Mouse (Mus musculus) kidney, adult 18-20 months (tissue): Measurements from ENCODE around the gene Ddo.

Source experiments
- DNase-seq: peaks from one replicate; pipeline ENCODE4 v3.0.0; 2021

Ddo gene

DNA sequence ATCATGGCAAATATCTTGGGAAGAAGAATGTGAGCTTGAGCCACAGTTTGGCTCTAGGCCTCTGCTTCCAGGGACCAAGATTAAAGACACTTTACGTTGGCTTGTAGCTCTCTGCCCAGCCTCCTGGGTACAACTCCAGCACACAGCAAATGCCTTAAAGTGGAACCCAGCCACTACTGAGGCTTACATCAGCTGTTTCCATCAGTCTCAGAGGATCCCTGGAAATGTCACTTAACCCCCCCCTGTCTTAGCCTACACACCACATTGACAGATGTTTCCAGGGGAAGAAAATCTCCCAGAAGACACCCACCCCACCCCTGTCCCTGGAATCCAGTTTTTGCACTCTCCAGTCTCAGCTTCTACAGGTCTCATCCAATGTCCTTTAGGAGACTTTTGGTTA lies 37.1 kb downstream of the Ddo start:
- no peak for DNase-seq

DNA sequence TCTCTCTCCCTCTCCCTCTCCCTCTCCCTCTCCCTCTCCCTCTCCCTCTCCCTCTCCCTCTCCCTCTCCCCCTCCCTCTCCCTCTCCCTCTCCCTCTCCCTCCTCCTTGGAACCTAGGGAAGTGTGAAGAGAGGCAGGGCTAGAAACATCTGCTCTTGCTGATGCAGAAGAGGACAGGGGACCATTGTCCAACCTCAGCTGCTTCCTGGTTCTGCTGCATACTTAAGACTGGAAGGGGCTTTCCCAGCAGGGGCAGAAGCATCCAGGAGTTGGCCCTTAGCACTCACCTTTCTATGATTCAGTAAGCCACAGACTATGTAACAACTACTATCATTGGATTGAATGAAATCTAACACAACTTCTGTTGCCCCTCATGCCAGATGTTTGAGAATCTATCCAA lies 38.8 kb downstream of the Ddo start:
- DNase-seq, result no peak

DNA sequence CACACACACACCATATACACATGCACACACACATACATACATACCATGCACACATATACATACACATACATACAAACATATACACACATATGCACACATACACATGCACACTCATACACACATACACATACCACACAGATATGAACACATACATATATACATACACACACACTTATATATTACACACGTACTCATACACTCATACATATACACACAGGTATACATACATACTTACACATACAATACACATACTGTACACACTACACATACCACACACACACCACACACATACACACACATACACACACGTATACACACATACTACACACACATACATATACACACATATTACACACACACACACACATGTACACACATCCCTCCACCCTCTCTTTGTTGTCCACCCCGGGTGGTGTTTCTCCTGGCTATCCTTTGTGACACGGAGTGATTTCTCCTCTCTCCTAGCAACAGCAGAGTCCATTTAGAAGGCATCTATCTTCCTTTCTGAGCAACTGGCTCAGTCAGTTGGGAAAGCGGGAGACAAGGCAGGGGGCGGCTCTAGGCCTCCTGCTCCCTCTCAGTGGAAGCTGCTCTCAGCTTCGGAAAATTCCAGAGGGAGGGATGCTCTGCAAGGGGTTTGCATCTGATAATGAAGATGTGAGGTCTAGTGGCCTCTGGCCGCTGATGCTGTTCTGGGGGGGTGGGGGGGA lies 42.9 kb downstream of the Ddo start:
- DNase-seq, result no peak

DNA sequence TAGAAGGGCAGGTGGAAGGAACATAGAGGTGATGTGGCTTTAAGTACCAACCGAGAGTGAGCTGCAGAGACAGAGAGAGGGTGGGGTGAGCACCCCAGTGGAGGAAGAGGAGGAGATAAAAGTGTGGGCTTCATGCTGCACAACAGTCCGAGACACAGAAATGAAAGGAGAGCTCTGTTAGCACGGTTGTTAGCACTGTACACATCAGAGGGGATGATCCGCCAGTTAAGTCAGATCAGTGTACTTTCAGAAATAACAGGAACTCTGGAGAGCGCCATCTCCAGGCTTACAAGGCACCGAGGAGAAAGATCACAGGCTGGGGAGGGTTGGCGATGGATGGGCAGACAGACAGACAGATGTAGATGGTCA lies 43.5 kb downstream of the Ddo start:
- no peak for DNase-seq

DNA sequence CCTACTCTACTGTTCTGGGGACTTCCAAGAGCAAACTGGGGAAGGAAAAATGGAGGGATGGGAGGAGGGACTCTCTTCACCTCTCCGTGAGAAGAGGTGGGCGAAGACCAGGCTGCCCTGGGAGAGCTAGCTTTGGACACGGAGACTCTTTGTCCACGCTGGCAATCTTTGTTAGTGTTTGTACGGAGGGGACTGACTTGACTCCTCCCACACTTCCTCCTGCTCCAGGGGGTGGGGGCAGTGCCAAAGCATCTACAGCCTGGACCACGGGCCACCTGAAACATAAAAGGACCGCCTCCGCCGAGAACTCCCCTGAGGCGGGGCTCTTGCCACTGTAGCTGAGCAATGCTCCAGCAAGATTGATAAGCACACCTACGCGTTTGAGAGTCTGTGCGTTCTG lies 44.3 kb downstream of the Ddo start:
- DNase-seq, result no peak

DNA sequence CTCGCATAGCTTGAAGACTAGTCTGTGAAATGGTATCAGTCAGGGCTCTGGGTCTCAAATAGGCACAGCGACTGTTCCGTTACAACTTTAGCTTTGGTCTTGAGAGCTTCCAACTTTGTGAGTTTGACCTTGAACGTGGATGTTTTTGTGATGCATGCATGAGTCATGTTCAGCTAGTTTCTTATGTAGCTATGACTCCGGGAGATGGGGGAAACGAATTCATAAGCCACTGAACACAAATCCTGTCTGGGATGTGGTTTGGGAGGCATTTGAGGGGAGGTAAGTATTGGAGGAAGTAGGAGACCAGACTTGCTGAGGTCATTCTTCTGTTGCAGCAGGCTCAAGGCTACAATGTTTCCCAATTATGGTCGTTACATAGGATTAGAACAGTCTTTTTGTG lies 46.1 kb downstream of the Ddo start:
- no peak for DNase-seq

DNA sequence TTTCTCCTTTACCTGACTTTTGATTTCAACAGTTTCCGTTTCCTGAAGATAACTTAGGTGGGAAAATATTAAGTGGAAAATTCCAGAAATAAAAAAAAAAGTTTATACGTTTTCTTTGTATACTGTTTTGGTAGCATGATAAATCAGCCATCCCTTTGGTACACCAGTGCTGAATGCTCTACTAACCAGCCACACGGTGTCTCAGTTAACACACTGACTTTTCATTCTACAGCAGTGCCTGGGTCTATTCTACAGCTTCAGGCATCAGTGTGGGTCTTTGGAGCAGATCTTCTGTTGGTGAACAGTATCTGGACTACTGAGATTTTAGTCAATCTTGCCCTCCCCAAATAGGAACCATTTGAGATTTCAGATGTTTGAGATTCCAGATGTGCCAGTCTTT lies 48.7 kb downstream of the Ddo start:
- no peak for DNase-seq

DNA sequence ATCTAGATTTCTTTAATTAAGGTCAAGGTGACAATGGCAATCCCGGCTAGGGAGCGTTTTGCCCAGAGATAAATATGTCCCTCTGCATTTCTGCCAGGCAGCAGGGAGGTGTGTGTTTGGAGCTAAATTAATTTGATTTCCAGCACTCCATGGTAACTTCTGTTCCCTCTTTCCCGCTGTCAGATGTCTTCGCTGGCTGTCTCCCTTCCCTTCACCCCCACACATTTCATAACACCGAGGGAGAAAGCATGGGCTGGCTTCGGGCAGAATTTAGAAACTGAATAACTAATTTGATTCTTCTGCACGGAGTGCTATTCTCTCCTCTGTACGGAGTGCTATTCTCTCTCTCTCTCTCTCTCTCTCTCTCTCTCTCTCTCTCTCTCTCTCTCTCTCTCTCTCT lies 52.7 kb downstream of the Ddo start:
- DNase-seq, result no peak

DNA sequence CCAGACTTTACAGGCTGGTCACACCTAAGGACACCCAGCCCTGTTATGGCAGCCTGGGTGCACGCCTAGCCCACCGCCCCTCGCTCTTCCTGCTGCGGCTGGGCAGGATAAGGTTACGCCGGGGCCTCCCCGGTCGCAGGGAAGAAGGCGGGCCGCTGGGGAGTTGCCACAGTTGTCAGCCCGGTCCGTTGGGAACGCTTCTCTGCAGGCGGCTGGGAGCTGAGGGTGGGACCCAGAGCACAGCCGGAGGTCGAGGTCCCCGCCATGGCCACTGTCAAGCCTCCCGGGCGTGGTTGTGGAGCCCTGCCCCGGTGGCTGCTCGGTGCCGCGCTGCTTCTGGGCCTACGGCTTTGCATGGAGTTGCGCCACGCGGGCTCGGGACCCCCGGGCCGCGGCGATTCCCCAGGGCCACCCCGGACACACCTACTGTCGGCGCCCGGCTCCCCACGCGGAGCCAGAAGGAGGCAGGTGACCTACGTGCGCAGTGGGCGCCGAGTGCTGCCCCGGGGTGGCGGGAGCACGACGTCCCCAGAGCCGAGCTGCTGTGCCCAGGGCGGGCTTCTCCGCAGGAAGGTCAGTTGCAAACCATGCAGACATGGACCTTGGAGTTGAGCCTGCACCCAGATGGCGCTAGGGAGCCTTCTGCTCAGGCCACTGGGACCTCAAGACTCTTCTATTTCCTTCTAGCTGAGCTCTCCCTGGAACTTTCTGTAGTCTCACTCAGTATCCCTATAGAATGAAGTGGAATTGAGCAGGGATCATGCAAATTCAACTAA lies 53.5 kb downstream of the Ddo start, which contains the start of gene Mettl24:
TSS of gene Mettl24 (plus strand) at position 191 of the 776 bp plus-strand sequence.
- peak; percentile 86 for DNase-seq

DNA sequence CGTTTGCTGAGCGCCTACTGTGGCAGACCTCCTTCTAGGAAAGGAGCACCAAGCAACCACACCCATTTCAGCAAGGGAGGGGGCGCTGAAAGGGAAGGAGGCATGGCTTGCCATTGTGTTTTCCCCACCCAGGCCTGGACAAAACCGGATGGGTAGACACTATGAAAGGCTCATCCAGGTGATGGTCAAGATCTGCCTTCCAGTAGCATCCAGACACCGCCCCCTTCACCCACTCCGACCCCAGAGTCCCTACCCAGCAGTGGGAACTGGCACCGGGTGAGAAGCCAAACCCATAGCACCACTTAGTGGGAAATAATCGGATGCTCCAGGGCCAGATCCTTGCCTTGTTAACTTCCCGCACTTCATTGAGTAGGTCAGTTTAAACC lies 54.0 kb downstream of the Ddo start:
- no peak for DNase-seq

DNA sequence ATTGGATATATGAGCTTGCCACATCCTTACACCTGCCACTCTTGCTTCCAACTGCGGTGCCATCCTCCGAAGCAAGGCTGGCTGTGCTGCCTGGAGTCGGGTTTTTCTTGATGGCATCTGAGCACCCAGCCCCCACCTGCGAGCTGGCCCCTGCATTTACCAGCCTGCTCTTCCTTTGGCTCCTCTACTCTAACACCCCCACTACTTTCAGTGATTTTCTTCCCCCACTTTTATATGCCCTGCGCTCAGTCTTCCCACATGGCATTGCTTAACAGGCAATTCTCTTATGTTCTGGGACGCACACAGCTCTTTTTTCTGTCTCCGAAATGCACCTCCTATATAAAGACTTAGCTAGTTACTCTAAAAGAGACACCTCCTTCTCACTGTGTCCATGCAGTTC lies 54.5 kb downstream of the Ddo start:
- no peak for DNase-seq

DNA sequence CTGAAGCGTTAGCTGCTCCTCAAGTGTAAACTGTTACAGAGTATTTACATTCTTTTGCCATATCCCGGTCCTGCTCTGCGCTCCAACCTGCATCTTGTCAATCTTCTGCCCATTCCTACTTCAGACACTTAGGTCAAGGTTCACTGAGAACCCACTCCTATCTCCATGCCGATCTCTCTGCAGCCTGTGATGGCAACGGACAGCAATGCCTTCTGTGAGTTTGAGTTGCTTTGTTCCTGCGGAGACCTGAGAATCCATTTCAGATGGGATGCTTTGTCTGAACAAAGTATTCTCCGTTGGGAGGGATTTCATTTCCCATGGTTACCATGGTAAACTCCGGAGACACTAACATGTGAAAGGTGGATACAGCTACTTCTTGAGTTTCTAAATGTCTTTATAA lies 55.8 kb downstream of the Ddo start:
- DNase-seq, result no peak

DNA sequence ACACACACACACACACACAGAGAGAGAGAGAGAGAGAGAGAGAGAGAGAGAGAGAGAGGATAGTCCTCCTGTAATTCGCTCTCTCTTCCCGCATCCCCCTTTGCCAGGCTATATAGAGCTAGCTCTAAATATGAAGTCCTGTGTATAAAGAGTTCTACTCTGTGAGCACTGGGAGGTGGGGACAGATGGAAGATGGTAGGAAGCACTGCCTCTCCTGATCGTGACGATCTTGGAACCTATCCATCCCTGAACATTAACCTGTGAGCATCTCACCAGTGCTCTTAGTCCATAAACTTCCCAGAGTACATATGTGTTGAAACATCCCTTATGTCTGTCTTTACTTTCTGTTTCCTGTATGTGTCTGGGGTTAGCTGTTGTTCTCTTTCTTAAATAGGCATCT lies 57.2 kb downstream of the Ddo start:
- DNase-seq, result no peak

DNA sequence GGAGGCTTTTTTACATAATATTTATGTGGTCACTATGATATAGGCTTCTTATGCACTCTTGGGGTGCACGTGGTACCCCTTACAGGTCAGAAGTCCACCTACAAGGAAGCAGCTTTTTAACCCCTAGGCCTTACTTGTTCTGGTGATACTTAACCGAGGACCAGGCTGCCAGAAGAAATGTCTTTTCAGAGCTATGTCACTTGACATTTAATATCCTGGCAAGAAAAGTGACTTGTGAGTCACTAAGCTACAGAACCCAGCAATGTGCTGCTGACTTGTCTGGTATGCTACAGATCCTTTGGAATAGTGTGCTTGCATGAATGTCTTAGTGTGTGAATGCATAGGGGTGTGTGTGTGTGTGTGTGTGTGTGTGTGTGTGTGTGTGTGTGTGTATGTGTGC lies 57.6 kb downstream of the Ddo start:
- no peak for DNase-seq

DNA sequence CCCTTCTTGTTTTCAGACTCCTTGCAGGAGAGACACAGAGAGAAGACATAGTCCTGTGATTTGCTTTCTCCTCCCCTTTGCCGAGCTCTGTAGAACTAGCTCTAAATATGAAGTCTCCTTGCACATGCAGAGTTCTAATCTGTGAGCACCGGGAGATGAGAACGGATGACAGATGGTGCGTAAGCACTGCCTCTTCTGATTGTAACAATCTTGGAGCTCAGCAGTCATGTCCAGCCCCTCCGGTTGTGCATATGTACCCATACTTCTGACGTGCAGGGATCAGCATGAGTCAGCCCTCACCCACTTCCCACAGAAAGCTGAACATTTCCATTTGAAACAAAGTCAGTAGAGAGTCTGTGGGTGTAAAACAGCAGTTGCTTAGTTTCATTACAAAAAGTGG lies 58.5 kb downstream of the Ddo start:
- DNase-seq, result no peak

DNA sequence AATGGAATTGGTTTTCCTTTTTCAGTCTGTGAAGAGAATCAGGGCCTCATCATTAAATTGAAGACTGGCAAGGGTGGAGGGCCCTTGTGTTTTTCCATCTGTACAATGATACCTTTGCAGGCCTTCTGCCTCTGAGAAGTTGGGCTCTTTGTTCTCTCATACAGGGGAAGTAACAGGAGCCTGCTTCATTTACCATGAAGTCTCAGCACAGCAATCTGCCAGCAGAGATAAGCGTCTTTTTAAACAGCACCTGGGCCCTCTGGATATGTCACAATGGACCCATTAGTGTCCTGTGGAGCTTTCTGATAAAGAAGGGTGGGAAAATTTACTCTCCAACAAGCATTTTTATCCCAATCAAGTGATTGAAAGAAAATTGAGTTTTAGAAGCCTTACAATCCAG lies 59.1 kb downstream of the Ddo start:
- DNase-seq, result no peak

DNA sequence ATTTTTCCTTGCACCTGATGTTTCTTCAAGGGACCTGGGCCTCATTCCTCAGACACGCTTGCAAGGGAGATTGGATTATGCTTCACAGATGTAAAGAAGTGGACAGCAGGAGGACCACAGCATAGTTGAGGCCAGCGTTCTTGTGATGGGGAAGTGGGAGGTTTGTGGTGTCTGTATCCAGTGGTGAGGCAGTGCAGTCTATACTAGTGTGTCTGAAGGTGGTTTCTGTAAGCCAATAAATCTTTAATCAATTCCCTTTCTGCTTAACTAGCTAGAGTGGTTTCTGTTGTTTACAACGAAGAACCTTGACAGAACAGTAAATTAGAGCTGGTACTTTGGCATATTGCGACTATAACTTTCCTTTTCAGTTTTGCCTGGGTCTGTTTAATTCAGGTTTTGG lies 68.8 kb downstream of the Ddo start:
- DNase-seq, result no peak

DNA sequence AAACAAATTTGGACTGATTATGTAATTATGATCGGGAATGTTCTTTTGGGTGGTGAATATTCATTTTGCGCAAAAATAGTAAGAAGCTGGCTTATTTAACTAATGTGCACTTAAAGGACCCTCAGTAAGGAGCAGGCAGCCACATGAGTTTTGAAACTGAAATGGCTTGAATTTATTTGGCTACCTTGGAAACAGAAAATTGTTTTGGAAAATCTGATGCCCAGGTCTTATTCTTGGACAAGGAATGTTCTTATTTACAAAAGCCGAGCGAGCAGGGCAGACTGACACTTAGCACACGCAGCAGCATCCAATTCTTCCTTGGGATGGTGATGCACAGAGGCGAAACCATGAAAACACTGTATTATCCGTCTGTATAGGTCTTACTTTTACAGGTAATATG lies 81.3 kb downstream of the Ddo start:
- no peak for DNase-seq

DNA sequence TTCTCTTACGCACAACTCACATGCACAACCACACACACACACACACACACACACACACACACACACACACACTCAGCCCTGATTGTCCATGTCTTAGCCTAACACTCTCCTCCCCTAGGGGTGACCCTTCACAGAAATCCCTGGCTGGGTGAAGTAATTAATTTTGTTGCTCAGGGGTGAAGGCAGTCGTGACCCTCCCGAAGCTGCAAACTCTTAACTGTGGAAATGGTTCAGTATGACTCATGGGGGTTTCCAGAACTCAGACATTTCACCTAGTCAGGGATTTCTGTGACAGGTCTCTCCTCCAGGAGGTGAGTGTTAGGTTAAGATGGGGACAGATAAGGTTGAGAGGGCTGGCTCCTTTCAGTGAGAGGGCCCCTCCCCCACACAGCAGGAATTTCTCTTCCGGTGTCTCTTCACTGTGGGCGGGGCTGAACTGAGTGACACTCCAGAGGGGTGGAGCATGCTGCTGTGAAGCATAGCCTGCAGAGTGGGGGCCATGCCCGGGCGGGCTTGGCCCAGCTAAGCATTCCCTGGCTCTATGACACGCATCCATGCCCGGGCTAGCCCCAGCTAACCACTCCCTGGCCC lies 83.3 kb downstream of the Ddo start:
- DNase-seq, result no peak

DNA sequence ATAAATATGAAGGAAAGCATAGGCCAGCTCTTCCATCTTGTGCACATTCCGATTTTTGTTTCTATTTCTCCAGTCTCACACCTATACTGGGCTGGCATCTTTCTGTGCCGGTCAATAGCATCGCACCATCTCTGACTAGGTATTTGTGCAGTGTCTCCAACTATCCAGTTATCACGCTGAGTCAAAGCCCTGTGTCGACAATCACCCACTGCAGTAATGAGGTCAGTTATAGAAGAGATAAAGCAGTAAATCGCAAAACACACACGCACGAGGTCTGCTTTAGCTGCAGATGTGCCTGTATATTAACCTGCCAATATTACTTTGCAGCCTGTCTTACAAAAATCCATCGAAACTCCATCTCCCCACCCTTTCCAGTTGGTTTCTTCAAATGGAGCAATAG lies 84.0 kb downstream of the Ddo start:
- no peak for DNase-seq

DNA sequence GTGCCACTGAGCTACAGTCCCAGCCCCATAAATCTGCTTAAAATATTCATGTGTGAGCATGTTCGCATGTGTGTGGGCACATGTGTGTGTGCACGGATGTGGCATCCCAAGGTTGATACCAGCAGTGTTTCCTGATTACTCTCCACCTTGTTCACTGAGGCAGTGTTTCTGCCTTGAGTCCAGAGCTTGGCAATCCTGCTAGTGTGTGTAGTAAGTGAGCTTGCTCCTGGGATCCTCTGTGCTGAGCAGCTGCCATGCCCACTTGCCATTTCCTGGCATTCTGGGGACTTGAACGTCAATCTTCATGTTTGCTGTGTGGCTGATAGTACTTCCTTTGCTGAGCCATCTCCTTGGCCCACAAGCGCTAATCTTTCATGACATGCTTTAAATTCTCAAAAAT lies 85.3 kb downstream of the Ddo start:
- no peak for DNase-seq

DNA sequence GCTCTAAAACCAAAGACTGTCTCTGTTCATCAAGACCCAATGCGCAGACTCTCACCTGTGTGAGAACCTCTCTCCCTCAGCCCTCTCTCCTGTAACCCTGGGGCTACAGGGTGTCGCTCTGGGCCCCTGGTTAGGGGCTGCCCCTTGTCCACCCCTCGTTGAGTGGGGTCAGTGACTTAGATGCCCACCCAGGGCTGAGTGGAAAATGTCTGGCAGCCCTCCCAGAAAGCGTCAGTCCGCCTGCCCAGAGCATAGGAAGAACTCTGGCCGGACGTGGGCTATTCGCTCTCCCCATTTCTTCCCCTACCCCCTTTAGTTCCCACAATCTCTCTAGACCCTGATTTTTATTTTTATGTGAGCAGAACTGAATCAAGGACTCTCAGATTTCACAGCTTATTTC lies 86.5 kb downstream of the Ddo start:
- DNase-seq, result no peak

DNA sequence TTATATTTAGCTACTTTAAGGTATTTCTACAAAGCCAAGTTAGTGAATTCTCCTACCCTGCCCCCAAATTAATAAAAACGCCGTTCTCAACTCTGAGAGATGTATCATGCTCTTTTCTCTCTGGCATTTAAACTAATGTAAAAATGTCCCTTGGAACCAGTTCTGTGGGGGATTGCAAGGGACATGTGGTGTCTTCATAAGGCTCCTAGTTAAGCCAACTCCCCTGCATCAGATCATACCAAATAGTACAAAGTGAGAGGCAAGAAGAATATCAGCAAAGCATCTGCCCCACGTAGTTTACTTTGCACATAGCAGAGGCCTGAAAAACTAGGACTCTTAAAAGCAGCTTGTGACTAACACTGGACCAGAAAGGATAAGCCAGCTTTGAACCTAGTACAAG lies 86.9 kb downstream of the Ddo start:
- DNase-seq, result no peak

DNA sequence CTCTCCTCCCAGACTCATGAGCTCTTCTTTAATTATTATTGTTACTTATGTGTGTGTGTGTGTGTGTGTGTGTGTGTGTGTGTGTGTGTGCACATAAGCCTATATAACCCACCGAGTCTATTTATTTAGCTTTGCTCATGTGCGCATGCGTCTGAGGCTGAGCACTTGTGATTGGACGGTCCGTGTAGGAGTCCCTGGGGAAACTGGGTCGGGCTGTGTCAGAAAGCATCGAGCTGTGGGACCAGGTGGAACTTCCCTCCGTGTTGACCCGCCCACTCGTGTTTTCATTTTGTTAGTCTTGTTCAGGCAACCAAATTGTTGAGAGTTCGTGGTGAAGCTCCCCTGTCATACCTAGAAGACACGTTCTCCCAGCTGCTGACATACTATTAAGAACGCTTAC lies 88.6 kb downstream of the Ddo start:
- no peak for DNase-seq

DNA sequence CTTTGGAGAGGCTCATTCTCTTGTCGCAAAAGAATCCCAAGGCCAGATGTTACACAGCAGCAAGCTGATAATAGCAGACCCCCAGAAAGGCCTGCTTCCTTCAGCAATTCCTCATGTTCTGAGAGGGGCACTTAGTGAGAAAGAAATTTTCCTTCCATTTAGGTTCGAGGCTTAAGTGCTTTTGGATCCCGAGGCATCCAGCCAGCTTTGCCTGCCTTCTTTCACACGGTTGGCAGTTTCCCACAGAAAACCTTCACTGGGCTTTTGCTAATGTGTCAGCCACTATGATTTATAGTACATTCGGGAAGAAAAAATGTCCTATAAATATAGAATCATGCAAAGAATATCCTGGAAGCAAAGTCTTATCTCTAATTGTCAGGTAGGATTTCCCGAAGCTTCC lies 89.3 kb downstream of the Ddo start:
- DNase-seq, result no peak
